Mouse (Mus musculus): ENCODE results near the gene Icam5.
A peak's percentile ranks its signal among the peaks of the same experiment; 100 is the strongest.
"Not testable (repeated sequence)": the region's sequence is repeated elsewhere in the genome, so short reads cannot be mapped to it uniquely, and the experiment has no call there.

Icam5 gene

DNA sequence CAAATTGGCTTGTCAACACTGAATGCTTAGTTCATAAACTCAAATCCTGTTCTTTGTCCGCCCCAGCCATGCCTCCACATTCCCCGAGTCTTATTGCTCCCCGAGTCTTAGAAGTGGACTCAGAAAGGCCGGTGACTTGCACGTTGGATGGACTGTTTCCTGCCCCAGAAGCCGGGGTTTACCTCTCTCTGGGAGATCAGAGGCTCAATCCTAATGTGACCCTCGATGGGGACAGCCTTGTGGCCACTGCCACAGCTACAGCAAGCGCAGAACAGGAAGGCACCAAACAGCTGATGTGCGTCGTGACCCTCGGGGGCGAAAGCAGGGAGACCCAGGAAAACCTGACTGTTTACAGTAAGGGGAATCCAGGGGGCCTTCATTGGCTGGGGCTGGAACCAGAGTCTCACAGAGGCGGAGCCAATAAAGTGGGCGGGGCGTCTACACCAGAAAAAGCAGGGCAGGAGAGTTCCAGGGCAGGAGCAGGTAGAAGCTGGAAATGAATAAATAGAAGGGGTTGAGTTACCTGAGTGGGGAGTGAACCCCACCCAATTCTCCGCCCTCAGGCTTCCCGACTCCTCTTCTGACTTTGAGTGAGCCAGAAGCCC lies 2.7 kb downstream of the Icam5 start:
- peak; percentile 49 for DNase-seq (ENCODE audit: low read depth, low spot score)

DNA sequence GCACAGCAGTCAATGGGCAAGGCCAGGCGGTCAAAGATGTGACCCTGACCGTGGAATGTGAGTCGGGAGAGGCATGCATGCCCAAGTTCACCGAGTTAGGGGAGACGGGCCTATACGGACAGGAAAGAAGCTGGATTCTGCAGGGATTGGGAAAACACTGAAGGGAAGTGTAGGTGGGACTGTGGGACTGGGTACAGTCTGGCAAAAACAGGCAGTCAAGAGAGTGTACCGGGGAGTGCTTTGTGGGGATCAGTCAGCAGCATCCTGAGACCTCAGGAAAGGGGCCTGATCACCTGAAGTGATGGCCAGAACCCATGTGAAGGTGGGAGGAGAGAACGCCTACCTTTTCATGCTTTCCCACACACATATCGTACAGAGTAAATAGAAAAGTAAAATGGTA lies 3.7 kb downstream of the Icam5 start:
- no peak for DNase-seq (ENCODE audit: low read depth, low spot score)

DNA sequence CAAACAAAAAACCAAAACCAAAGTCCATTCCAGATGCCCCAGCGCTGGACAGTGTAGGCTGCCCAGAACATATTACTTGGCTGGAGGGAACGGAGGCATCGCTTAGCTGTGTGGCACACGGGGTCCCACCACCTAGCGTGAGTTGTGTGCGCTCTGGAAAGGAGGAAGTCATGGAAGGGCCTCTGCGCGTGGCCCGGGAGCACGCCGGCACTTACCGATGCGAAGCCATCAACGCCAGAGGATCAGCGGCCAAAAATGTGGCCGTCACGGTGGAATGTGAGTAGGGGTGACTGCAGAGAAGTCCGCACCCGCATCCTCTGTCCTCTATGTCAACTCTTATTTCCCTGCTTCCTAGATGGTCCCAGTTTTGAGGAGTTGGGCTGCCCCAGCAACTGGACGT lies 4.3 kb downstream of the Icam5 start:
- DNase-seq (ENCODE audit: low read depth, low spot score) = no peak

DNA sequence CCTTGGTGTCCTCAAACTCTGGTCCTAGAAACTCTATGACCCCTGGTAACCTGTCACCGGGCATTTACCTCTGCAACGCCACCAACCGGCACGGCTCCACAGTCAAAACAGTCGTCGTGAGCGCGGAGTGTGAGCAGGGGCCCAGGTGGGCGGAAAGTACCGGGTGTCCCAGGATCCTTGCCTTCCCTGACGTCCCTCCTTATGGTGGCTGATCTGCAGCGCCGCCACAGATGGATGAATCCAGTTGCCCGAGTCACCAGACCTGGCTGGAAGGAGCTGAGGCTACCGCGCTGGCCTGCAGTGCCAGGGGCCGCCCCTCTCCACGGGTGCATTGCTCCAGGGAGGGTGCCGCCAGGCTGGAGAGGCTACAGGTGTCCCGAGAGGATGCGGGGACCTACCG lies 4.8 kb downstream of the Icam5 start:
- DNase-seq (ENCODE audit: low read depth, low spot score) = no peak

DNA sequence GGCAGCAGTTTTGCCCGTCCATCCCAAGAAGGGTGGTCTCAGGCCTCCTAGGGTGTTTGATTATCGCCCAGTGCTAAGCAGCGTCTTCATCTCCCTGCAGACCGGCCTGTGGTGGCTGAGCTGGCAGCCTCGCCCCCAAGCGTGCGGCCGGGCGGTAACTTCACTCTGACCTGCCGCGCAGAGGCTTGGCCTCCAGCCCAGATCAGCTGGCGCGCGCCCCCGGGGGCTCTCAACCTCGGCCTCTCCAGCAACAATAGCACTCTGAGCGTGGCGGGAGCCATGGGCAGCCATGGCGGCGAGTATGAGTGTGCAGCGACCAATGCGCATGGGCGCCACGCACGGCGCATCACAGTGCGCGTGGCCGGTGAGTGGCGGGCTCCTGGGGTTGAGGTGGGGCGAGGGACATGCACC lies 5.6 kb downstream of the Icam5 start:
- DNase-seq (ENCODE audit: low read depth, low spot score) = no peak

DNA sequence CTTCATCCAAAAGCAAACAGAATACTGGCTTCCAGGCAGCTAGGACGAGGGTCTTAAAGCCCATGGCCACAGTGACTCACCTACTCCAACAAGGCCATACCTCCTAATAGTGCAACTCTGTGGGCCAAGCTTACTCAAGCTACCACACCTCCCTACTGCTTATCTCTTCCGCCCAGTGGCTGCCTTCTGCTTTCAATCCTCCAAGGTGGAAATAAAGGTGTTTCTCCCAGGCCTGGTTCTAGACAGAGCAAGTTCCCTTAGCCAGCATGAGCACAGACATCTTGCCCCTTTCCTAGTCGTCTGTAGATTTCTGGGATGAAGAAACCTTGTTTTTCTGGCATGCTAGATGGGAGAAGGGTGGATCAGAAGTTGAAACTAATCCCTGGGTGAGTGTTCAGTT lies 7.9 kb downstream of the Icam5 start:
- no peak for DNase-seq (ENCODE audit: low read depth, low spot score)

DNA sequence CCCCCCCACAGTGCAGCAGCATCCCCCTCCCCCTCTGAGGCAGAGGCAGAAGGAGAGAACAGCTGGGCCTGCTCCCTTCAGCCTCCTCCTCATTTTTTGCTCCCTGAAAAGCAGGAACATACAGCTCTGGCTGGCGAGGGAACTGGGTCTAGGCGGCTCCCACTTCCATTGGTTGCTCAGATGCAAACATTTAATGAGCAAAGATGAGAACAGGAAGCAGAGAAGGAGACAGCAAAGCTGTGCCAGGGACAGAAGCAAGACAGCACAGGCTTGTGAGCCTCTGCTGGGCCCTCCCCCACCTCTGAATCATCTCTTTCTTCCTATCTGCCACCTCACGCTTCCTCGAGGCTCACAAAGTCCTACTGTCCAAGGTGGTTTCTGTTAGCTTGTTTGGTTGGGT lies 9.4 kb downstream of the Icam5 start:
- DNase-seq (ENCODE audit: low read depth, low spot score) = no peak

DNA sequence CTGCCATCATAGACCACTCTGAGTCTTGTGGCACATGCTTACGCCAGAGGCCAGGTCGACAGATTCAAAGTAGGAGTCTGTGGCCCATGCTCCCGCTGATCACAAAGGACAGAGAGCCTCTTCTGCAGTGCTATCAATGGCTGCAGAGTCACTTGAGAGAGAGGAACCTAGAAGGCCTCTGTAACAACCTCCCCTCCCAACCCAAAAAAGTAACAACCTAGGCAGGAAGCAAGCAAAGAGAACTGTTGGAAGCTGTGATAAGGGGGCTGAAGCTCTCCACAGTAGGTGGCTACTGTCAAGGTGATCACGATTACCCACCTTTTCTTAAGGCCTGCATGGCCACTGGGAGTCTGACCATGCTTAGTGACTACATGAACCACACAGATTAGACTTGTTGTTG lies 11.7 kb downstream of the Icam5 start:
- DNase-seq (ENCODE audit: low read depth, low spot score) = no peak

DNA sequence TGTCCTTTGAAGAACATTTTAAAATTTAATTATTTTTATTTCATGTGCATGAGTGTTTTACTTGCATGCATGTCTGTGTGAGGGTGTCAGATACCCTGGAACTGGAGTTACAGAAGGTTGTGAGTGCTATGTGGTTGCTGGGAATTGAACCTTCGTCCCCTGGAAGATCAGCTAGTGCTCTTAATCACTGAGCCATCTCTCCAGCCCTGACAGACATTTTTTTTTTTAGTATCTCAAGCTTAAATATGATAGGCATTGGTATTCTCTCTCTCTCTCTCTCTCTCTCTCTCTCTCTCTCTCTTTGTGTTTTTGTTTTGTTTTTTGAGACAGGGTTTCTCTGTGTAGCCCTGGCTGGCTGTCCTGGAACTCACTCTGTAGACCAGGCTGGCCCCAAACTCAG lies 12.9 kb downstream of the Icam5 start:
- DNase-seq (ENCODE audit: low read depth, low spot score) = not testable (repeated sequence)

DNA sequence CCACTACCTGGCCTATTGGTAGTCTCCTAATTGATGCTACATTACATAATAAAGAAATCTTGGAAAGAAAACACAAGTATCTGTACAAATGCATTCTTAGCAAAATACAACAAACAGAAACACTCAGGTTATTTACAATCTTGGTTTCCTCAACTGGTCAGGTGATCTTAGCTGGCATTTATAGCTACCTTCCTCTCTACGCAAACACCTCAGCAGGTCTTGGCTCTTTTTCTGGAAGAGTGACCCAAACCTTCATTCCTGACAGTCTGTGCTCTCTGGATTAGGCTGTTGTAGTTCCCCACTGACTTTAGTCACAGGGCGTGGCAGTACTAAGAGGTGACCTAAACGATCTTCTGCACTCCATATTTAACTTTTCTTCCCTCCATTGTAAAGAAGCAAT lies 13.4 kb downstream of the Icam5 start:
- DNase-seq (ENCODE audit: low read depth, low spot score) = no peak

DNA sequence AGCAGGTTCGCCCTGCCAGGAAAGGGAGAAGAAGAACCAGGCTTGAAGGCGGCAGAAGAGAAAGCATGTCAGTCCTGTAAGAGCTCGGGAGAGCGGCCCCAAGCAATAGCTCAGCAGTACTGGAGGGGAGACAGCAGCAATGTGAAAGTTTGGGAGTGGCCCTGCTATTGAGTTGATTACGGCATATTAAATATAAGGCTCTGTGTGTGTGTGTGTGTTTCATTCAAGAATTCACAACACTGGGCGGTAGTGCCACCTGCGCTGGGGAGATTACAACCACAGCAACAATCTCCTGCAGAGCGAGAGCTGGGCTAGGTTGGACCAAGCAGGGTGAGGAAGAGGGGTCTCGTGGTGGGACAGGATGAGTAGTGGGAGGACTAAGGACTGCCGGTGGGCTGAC lies 19.7 kb downstream of the Icam5 start:
- no peak for DNase-seq (ENCODE audit: low read depth, low spot score)

DNA sequence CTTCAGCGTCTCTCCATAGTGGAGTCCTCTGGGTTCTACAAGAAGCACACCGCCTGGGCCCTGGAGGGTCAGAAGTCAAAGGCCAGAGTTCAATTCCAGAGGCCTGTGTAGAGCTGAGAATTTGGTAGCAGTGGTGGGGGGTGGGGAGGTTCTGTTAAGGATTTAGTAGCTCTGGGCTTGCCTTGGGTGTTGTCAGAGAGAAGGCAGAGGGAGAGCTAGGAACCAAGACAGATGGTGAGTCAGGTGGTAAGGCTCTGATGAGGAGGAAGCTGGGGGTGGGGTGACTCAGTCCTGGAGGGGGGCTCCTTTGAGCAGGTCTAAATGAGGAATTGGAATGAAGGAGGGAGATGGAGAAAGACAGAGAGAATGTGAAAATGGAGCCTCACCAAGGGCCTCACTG lies 31.1 kb downstream of the Icam5 start:
- no peak for DNase-seq (ENCODE audit: low read depth, low spot score)

DNA sequence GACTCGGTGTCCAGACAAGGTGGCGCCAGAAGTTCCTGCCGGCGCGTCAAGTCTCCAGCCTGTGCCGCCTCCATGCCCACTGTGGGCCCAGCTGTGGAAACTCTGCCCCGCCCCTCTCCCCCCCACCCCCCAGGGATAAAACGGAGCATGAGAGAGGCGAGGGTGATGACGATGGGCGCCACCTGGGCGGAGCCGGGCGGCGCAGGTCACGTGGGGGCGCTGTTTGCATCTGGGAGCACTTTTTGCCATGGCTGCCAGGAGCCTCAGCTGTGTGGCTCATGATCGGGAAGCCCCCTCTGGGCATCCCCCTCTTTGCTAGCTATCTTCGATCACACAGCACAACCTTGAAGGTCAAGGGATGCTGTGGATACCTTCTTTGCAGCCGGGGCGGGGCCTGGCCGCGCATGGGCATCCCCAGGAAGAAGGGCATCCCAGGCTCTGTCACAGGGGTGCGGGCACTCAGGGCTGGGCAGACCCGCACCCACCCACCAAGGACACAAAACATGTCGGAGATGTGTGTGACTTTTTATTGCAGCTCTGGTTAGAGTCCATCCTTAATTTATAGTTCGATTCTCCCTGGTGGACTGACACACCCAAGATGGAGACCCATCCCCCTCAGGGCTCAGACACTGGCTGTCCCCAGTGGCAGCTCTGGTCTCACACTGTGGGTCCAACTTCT lies 35.3 kb downstream of the Icam5 start, which contains the start of gene Zglp1:
TSS of gene Zglp1 (minus strand) at position 88 of the 679 bp plus-strand sequence.
- DNase-seq (ENCODE audit: low read depth, low spot score) = no peak

DNA sequence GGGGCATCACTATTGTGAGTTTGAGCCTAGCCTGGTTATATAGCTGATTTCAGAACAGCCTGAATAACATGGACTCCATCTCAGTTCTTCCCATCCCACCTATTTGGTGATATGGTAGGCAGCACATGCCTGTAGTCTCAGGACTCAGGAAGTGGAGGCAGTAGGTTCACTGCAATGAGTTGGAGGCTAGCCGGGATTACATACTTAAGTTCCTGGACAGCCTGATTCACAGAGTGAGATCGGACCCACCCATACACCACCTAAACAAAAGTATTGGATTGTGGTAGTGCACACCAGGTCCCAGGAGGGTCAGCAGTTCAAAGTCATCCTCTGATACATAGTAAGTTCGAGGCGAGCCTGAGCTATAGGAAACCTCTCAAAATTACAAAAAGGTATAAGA lies 40.8 kb downstream of the Icam5 start:
- no peak for DNase-seq (ENCODE audit: low read depth, low spot score)

DNA sequence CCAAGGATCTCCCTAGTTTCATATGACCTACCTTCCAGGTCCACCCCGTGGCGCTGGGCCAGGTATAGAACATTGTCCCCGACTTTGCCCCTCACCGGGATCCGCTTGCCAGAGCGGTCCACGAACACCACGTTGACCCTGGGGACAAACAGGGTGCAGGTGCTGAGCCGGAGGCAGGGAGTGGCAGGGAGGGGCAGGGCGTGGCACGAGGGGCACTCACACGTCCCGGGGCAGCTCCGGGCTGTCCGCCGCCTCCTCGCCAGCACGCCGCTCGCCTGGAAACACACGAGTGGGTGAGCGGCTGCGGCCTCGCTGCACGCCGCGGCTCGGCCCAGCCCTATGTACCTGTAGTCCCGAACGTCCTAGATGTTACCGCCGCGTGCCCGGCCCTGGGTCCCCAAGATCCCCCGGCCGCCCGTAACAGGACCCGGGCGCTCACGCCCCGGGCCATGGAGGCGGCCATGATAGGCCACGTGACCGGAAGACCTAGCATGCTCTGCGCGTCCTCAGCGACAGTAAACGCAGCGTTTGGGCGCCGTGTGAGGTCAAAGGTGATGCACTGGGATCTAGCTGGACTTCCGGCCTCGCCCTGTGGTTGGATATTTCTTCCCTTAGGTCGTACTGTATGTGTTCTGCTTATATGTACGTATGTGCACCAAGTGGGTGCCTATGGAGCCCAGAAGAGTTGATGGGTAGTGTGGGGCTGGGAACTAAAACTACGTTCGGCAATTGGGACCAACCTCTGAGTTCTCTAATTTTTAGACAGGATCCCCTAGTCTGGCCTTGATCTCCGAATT lies 41.4 kb downstream of the Icam5 start, which contains the start of the genes Gm49373 and Fdx1l:
TSS of gene Gm49373 (minus strand) at position 53 of the 797 bp plus-strand sequence.
TSS of gene Fdx1l (minus strand) at position 571 of the 797 bp plus-strand sequence.
- peak; percentile 90 for DNase-seq (ENCODE audit: low read depth, low spot score)

DNA sequence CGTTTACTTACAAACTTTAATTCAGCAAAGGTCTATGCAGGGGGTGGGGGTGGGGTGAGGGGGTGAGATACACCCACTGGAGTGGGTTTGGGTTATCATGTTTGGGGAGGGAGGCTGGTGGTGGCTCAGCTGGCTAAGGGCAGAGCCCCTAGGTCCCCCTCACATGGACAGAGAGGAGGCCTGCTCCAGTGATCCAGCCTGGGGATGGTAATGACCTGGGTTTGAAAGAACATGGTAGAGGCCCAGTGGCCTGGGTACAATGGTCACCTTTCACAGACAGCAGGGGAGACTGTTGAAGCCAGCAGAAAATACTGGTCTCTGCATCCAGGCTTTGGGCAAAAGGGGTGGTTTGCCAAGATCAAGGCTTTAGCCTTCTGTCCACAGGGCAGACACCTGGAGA lies 42.3 kb downstream of the Icam5 start:
- DNase-seq (ENCODE audit: low read depth, low spot score) = no peak

DNA sequence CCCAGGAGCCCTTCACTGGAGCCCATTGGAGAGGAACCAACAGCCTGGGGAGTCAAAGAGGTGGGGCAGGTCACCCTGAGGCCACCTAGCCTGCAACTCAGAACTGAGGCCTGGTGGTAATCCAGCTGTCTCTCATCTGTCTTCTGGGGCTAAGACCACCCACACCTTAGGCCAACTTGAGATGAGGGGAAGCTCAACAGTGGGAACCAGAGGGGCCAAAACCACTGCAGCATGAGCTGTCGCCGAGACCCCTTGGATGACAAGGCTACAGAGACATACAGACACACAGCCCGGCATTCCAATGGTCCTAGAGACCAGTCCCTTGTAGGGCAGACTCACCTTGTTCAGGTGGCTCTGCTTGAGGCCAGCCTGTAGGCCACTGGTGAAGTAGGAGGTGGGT lies 43.8 kb downstream of the Icam5 start:
- DNase-seq (ENCODE audit: low read depth, low spot score) = no peak

DNA sequence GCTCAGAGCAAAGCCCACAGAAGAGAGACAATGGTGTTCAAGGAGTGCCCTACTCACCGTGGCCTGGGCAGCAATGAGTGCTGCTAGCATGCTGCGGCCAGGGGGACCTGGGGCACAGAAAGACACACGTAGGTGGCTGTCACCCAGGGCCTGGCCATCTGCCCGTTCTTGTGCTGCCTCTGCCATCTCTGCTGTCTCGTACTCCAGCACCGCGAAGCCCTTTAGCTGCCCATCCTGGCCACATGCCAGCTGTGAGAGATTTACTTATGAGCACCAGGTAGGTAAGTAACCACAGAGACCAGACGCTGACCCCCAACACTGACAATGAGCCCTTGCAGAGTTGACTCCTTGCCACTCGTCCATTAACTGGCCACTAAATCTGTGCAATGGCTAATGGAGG lies 49.3 kb downstream of the Icam5 start:
- no peak for DNase-seq (ENCODE audit: low read depth, low spot score)

DNA sequence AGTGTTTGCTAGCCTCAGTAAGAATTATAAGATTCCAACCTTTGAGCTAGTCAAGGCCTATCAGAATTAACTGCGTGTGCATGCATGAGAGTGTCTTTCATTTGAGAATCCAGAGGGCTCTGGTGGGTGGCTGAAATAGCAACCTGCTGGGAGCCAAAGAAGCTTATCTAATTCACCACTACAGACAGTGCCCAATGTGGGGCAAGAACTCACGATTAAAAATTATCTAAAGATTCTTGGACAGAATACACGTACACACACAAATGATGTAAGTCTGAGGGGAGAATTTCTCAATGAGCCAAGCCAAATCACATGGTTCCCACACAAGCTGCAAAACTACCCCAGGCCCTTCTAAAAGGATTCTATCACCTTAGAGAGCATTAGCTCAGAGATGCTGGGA lies 51.5 kb downstream of the Icam5 start:
- no peak for DNase-seq (ENCODE audit: low read depth, low spot score)

Data from CD4-positive, CD25-positive, alpha-beta regulatory T cell, adult 2 months (primary cell).